Mouse (Mus musculus): Measurements from ENCODE around the gene Nes.

Nes gene

GRCm38 (mm10) chr3:87982836-87983601 lies 12.1 kb downstream of the Nes start:
- no peak for DNase-seq (ENCODE audit: low spot score in 2 of 2)

- DNase-seq (ENCODE audit: low spot score in 2 of 2), result no peak
Measured at GRCm38 (mm10) chr3:87983627-87984026, 12.7 kb downstream of the Nes start.

DNA sequence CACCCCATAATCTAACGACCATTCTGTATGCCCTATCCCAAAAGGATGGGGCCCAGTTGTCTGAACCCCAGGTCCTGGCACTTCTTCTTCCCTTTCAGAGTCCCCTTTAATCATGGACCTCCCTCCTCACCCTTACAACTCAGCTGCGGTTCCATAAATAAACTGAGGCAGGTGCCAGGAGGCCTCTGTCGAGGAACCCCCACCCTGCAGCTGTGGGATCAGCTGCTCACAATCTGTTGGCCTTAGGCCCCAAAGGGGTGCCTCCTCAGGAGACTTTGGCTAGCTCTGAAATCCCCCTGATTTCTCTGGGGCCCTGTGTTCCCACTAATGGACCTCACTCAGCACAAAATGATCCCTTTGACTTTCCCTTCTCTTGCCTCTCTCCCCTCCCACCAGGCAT lies 13.2 kb downstream of the Nes start:
- no peak for DNase-seq (ENCODE audit: low spot score in 2 of 2)

DNA sequence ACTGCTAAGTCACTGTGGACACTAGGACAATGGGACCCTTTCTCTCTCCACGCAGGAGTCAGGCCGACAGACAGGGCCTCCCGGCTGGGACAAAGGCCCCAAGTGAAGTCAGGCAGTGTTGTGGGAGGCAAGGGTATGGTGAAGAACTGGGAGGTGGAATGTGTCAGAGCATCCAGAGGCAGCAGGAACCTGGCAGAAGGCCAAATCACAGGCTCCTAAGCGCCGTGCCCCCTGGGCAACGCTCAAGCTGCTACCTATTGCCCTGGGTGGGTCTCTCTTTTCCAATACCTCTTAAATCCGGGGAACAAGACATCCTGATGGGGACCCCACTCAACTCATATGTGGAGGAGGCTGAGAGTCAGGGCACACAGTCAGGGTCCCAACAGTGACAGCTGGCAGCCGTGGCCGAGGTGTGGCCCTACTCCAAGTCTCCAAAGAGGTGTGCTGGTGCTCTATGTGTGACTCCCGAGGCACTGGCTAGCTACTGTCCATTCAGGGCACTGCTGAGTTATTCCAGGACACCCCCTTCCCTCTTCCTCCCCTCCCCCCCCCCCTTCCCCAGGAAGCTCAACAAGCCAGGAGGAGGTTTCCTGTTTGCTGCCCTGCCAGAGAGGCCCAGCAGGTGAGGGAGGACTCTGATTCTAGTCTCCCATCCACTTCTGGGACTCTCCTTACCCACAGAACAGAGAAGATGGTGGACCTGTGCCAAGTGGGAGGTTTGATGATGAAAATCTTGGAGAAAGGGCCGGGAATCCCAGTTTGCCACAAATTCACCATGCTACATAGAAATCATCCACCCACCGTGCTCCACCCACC lies 14.8 kb downstream of the Nes start:
- DNase-seq (ENCODE audit: low spot score in 2 of 2), result no peak

GRCm38 (mm10) chr3:87986868-87987267 lies 16.0 kb downstream of the Nes start:
- DNase-seq (ENCODE audit: low spot score in 2 of 2), result peak; percentile 99

DNA sequence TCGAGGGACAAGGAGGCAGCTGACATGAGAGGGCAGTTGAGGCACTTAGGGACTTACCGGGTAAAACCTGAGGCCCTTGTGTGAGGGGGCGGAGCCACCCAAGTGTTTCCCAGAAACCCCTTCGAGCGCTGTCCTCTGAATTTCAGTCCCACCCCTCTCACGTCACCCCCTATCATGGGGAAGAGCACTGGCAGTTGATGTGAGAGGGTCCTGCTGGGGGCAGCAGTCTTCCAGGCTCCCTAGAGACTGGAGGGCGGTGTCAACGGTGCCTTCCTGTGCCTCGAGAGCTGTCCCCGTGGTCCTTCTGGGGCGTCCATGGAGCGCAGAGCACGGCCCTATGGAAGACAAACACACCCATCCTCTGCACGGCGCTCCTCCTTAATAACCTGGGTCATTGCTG lies 16.8 kb downstream of the Nes start:
- DNase-seq (ENCODE audit: low spot score in 2 of 2), result peak in 1 of 2 experiments; percentile 44

- no peak for DNase-seq (ENCODE audit: low spot score in 2 of 2)
Measured at GRCm38 (mm10) chr3:87988068-87988467, 17.2 kb downstream of the Nes start.

- no peak for DNase-seq (ENCODE audit: low spot score in 2 of 2)
Measured at GRCm38 (mm10) chr3:87989935-87990334, 19.1 kb downstream of the Nes start.

DNA sequence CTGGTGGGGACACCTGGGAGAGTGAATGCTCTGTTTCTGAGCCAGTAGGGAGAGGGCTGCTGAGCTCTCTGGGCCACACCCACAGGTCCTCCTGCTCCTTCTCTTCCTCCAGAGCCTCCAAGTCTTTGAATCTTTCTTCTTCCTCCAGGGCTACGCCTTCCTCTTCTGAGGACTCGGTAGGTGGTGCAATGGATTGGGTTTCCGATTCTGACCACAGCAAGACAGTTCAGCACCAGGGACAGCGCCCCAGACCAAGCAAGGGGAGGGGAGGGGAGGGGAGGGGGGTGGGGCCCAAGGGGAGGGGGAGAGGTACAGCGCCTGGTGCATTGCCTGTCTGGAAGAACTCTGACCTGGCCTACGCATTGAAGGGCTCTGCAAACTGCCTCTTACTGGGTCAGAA lies 22.6 kb downstream of the Nes start:
- no peak for DNase-seq (ENCODE audit: low spot score in 2 of 2)

- DNase-seq (ENCODE audit: low spot score in 2 of 2), result no peak
Measured at GRCm38 (mm10) chr3:87995331-87995730, 24.5 kb downstream of the Nes start.

GRCm38 (mm10) chr3:87996401-87996800 lies 25.5 kb downstream of the Nes start:
- no peak for DNase-seq (ENCODE audit: low spot score in 2 of 2)

GRCm38 (mm10) chr3:87996971-87997614 lies 26.2 kb downstream of the Nes start:
- DNase-seq (ENCODE audit: low spot score in 2 of 2), result no peak

DNA sequence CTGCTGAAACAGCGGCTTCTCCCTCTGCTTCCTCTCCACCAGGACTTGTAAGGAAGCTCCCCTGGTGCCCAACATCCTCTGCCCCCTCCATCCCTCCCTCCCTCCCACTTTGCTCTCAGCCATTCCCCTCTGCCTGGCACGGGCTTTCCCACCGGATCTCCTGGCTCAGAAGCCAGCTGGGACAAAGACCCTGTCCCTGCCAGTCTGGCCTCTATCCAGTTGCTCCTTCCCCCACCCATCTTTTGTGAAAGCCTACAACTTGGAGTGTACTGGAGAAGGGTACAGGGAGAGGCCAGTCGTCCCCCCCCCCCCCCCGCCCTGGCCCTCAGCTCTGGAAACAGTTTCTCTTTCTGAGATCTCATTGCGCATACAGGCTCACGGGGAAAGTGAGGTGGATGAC lies 27.9 kb downstream of the Nes start:
- DNase-seq (ENCODE audit: low spot score in 2 of 2), result no peak

GRCm38 (mm10) chr3:87999243-87999895 lies 28.5 kb downstream of the Nes start:
- DNase-seq (ENCODE audit: low spot score in 2 of 2), result peak in 1 of 2 experiments; percentile 23

DNA sequence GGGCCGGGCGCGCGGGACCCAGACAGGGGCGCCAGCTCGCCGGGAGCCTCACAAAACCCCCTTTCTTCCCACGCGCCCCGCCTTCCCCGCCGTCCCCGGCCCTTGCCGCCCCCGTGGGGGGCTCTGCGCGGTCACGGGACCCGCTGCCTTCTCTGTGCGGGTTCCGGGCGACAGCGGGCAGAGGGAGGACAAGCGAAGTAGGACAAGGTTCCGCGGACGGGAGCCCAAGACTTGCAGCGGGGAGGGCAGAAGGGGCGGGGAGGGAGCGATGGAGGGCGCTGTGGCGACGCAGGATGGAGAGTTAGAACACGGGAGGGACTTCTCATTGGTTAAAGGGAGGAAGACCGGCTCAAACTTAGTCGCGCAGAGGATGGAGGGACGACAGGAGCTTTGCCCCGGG lies 29.3 kb downstream of the Nes start, which contains the start of gene Bcan:
Gene Bcan, minus strand, starts transcription at position 50 of the 400 bp plus-strand sequence.
- DNase-seq (ENCODE audit: low spot score in 2 of 2), result no peak

GRCm38 (mm10) chr3:88000816-88001595 lies 30.1 kb downstream of the Nes start:
- no peak for DNase-seq (ENCODE audit: low spot score in 2 of 2)

DNA sequence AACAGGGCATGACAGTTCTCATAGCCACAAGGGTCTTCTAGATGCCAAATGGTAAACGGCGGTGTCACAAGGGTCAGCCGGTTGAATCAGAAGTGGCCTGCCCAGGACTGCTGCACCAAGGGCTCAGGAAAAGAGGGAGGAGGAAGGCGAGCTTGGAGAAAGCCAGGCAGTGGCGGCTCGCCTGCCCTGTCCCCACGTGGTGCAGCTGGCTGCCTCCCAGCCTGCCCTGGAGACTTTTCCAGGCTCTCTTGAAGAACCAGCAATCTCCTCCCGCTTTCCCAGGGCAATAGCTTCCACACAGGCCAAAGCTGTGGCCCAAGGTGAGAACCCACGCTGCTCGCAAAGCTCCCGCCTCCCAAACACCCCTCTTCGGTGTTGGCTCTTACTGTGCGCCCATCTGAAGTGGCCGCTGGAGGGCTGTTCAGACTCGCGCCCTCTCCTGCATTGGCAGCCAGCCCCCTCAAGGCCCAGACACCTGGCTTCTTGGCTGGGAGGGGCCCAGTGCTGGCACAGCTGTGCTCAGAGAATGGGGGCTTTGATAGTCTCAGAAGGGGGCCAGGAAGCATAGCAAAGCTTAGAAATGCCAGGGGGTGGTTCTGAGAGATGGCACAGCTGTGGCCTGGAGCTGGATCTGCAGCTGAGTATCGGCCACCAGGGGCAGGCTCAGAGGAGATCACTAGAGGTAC lies 31.6 kb downstream of the Nes start:
- DNase-seq (ENCODE audit: low spot score in 2 of 2), result no peak

GRCm38 (mm10) chr3:88005822-88006786 lies 35.2 kb downstream of the Nes start:
- no peak for DNase-seq (ENCODE audit: low spot score in 2 of 2)

GRCm38 (mm10) chr3:88010634-88011265 lies 39.9 kb downstream of the Nes start:
- DNase-seq (ENCODE audit: low spot score in 2 of 2), result no peak
